Mouse (Mus musculus) stomach, postnatal 0 days (tissue): ENCODE results near the gene Slc26a10. TPM values are rescaled to one million over a fixed set of nuclear protein-coding genes. Genes with fewer than 3 reads are reported as not detected.

Source experiments
- ATAC-seq: fragments of 200-750 bp; cut with Nextera tagmentation; 2 replicates; pipeline ENCODE4 v1.8.0; 2017; ENCODE audit not compliant: low FRiP score, low TSS enrichment
- DNase-seq: peaks from one replicate; pipeline ENCODE4 v3.0.0-alpha.2; 2016; ENCODE audit warnings: low spot score
- H3K27ac ChIP-seq: fragments of 300-500 bp; sonication (generic); replicated peaks from 2 replicates; pipeline ENCODE4 v1.5.1; 2014; ENCODE audit warnings: mild to moderate bottlenecking, control low read depth
- H3K27me3 ChIP-seq: fragments of 300-500 bp; sonication (generic); 2 replicates; pipeline ENCODE4 v1.6.1; 2014; ENCODE audit warnings: low read length; ENCODE audit not compliant: control insufficient read depth, insufficient read depth
- H3K36me3 ChIP-seq: fragments of 300-500 bp; sonication (generic); 2 replicates; pipeline ENCODE4 v1.6.1; 2014; ENCODE audit warnings: low read length, mixed read lengths; ENCODE audit not compliant: control insufficient read depth, insufficient read depth
- H3K4me1 ChIP-seq: fragments of 300-500 bp; sonication (generic); replicated peaks from 2 replicates; pipeline ENCODE4 v1.6.1; 2014; ENCODE audit warnings: antibody characterized with exemption; ENCODE audit not compliant: control insufficient read depth, insufficient read depth
- H3K4me2 ChIP-seq: fragments of 300-500 bp; sonication (generic); replicated peaks from 2 replicates; pipeline ENCODE4 v1.6.1; 2014; ENCODE audit warnings: low read depth, mild to moderate bottlenecking, control low read depth, moderate library complexity
- H3K4me3 ChIP-seq: fragments of 300-500 bp; sonication (generic); 2 replicates; pipeline ENCODE4 v1.5.1; 2014; ENCODE audit warnings: low read depth, low read length, control low read depth
- H3K9ac ChIP-seq: fragments of 300-500 bp; sonication (generic); 2 replicates; pipeline ENCODE4 v1.6.1; 2014; ENCODE audit warnings: mild to moderate bottlenecking, low read length, control low read depth, mixed read lengths
- H3K9me3 ChIP-seq: fragments of 300-500 bp; sonication (generic); 2 replicates; pipeline ENCODE4 v1.6.1; 2016; ENCODE audit warnings: low read length; ENCODE audit not compliant: control insufficient read depth
- CTCF ChIP-seq: IDR thresholded peaks from 2 replicates; pipeline ENCODE4 v1.5.1; 2016; ENCODE audit warnings: antibody characterized with exemption, low read depth, mild to moderate bottlenecking, moderate library complexity
- EP300 ChIP-seq: optimal IDR thresholded peaks from 2 replicates; pipeline ENCODE3; 2016; ENCODE audit warnings: antibody characterized with exemption
- WGBS: fragments of 180-500 bp; shearing (Covaris S2); extraction: QIAGEN DNeasy Blood & Tissue Kit; methylation state at CpG from one replicate; pipeline ENCODE4 v1.1.7; 2014; 5-methylcytosine and 5-hydroxymethylcytosine counted together
- polyA plus RNA-seq: library from polyadenylated mRNA; unstranded; fragments of >200 nt; fragmentation: Nextera tagmentation; extraction: Ambion mirVana; gene quantifications from 2 replicates; pipeline ENCODE4 v1.2.1, GENCODE M21; 2015

Slc26a10 gene
- polyA plus RNA-seq, 1 experiment from 2014 or later, result 0.70 TPM

- WGBS, result under 1% methylated on average over 47 of the region's 47 CpGs
- Histone ChIP-seq H3K4me1 (0 out of 2 replicates have a peak, but pooled peaks cover 3% of the 10 kb centered on the region), H3K4me3 (peak within 1 kb of the TSS; percentile 83), H3K9me3 (no peaks in the 10 kb centered on the region), H3K4me2 (peak within 1 kb of the TSS; percentile 98), H3K36me3 (peaks cover 4% of the 10 kb centered on the region; the same call in 1 of the 2 replicates), H3K9ac (peak within 1 kb of the TSS; percentile 81), H3K27ac (peak within 1 kb of the TSS; percentile 84), H3K27me3 (no peaks in the 10 kb centered on the region)
- ATAC-seq, result peak; percentile 96
- TF ChIP-seq CTCF (no peak), EP300 (no peak)
- peak; percentile 98 for DNase-seq
Measured at GRCm38 (mm10) chr10:127211414-127211854, 31.0 kb upstream of the Slc26a10 start, which contains the start of gene Pip4k2c. Gene Pip4k2c, minus strand, starts transcription at chr10:127211585.

DNA sequence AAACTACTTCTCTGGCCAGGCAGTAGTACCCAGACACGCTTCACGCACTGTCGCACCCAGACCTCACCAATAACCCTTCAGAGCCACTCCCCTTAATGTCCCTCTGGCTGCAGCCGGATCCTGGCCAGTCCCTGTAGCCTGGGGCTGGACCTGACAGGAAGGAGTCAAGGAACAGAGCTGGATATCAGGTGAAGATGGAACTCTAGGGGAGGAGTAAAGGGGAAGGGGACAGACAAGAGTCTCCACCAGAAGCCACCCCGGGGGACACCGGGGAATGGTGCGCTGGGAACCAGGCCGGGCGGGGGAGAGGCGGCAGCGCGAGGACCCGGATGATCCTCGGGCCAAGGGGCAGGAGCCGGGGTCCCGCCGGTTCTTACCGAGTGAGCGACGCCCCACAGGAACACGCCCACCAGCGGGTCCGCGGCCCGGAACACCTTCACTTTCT is 30.5 kb upstream of the Slc26a10 start:
- 0 out of 2 replicates have a peak, but pooled peaks cover 3% of the 10 kb centered on the region for H3K4me1 ChIP-seq
- under 1% methylated on average over 23 of the region's 25 CpGs for WGBS
- H3K4me3 ChIP-seq, result peak overlapping the region; percentile 83
- peak overlapping the region; percentile 98 for H3K4me2 ChIP-seq
- peak overlapping the region; percentile 81 for H3K9ac ChIP-seq
- no peak for DNase-seq
- peak; percentile 72 for ATAC-seq
- H3K27me3 ChIP-seq, result no peaks in the 10 kb centered on the region
- TF ChIP-seq EP300, result no peak
- TF ChIP-seq CTCF, result peak; percentile 3; the same call in 1 of the 2 replicates
- no peaks in the 10 kb centered on the region for H3K9me3 ChIP-seq
- peaks cover 4% of the 10 kb centered on the region; the same call in 1 of the 2 replicates for H3K36me3 ChIP-seq
- peak overlapping the region; percentile 84 for H3K27ac ChIP-seq

DNA sequence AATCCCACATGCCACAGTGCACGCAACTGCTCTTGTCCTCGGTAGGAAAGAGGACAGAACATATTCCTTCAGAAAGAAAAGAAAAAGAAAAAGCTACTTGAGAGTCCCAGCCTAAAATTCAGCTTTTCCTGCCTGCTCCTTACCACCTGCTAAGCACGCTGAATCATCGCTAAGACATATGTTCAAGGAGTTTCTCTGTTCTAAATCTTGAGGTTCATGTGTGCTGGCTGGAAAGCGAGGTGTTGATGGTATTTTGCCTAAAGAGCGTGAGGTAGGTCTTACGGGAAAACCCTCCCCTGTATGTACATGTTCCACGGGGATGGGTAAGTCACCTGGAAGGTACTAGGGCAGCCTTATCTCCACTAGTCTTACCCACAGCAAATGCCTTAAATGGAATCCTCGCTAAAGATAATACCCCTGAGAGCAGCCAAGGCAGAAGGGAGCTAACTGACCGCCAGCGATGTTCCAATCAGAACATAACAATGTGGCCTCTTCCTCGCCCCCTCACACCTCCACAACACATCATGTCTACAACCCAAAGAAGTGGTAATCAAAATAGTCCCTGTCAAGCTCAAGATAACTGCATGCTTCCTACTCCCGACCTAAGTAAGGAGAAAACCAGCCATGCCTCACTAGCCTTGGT is 29.6 kb upstream of the Slc26a10 start:
- DNase-seq, result no peak
- H3K27me3 ChIP-seq, result no peaks in the 10 kb centered on the region
- no peak overlapping the region for H3K4me3 ChIP-seq
- no peak for ATAC-seq
- no peak overlapping the region for H3K4me2 ChIP-seq
- TF ChIP-seq CTCF (no peak), EP300 (no peak)
- H3K27ac ChIP-seq, result no peak overlapping the region
- no peaks in the 10 kb centered on the region for H3K9me3 ChIP-seq
- 80% methylated on average over 13 of the region's 13 CpGs for WGBS
- H3K4me1 ChIP-seq, result 0 out of 2 replicates have a peak, but pooled peaks cover 3% of the 10 kb centered on the region
- H3K9ac ChIP-seq, result no peak overlapping the region
- peaks cover 10% of the 10 kb centered on the region; the same call in 1 of the 2 replicates for H3K36me3 ChIP-seq

- Histone ChIP-seq H3K27ac (no peak overlapping the region), H3K36me3 (peaks cover 12% of the 10 kb centered on the region; the same call in 1 of the 2 replicates), H3K4me1 (0 out of 2 replicates have a peak, but pooled peaks cover 3% of the 10 kb centered on the region), H3K4me3 (no peak overlapping the region), H3K27me3 (no peaks in the 10 kb centered on the region), H3K4me2 (no peak overlapping the region), H3K9ac (no peak overlapping the region), H3K9me3 (no peaks in the 10 kb centered on the region)
- no peak for TF ChIP-seq CTCF
- no peak for TF ChIP-seq EP300
- DNase-seq (no peak), ATAC-seq (no peak)
- WGBS, result 76% methylated on average over 4 of the region's 4 CpGs
Measured at GRCm38 (mm10) chr10:127208921-127209320, 28.5 kb upstream of the Slc26a10 start.

DNA sequence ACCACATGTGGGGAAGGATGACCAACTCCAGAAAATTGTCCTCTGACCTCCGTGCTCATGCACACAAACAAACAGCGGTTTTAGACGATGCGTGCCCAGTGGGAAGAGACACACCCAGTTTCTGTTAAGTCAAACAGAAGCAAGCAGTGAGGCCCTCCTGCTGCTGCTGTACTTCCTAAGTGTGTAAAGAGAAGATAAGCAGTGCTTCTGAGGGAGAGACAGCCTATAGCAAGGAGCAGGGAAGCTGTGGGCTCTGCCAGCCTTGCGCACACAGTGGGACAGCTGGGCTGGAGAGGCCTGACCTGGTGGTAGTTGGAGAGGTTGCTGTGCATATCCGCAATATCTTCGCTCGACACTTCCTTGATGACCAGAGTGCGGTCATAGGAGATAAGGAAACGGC is 24.9 kb upstream of the Slc26a10 start:
- TF ChIP-seq EP300 (no peak), CTCF (no peak)
- no peaks in the 10 kb centered on the region for H3K9me3 ChIP-seq
- DNase-seq, result peak; percentile 42
- no peaks in the 10 kb centered on the region for H3K4me1 ChIP-seq
- no peak overlapping the region for H3K27ac ChIP-seq
- WGBS, result 72% methylated on average over 10 of the region's 10 CpGs
- H3K4me3 ChIP-seq, result no peak overlapping the region
- H3K36me3 ChIP-seq, result peaks cover 15% of the 10 kb centered on the region
- 0 out of 2 replicates have a peak, but pooled peaks have one; percentile 28 for ATAC-seq
- H3K4me2 ChIP-seq, result no peak overlapping the region
- no peak overlapping the region for H3K9ac ChIP-seq
- H3K27me3 ChIP-seq, result no peaks in the 10 kb centered on the region

DNA sequence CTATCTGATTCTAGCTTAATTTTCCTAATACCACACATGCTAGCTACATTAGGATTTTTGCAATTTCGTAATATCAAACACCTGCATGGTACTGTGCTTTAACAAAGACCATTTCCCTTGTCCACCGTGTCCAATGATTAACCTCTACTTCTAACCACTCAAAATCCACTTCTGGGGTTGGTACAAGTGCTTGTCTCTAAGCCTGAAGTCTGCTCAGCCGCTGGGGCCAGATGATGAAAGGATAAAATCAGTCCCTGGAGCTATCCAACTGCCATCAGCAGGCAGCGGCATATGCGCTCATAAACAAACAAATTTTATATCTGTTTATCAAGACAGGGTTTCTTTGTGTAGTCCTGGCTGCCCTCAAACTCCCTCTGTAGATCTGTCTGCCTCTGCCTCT is 24.1 kb upstream of the Slc26a10 start:
- WGBS, result 87% methylated on average over 5 of the region's 5 CpGs
- no peak for ATAC-seq
- Histone ChIP-seq H3K27me3 (no peaks in the 10 kb centered on the region), H3K27ac (no peak overlapping the region), H3K9ac (no peak overlapping the region), H3K9me3 (no peaks in the 10 kb centered on the region), H3K4me1 (no peaks in the 10 kb centered on the region), H3K36me3 (peaks cover 15% of the 10 kb centered on the region), H3K4me2 (no peak overlapping the region), H3K4me3 (no peak overlapping the region)
- TF ChIP-seq CTCF (no peak), EP300 (no peak)
- DNase-seq, result no peak
